Comparison of ENCODE assay signal across 19 mouse cellular contexts in the genomic region with DNA sequence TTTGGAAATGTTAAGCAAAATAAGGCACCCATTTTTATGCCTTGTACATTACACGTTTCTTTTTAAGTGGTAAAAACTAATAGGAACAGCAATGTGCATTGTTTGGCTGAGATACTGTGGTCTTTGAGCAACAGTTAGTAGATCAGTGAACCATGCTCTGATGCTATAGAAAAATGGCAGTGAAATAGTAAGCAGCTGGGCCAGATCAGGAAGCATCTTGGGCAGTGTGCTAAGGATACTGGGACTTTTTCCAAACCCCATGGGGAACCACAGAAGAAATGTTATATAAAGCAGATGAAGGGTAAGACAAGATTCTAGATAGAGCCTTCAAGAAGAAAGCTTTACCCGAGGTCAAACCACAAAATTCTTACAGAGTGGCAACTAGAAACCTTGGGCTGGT.
"Had no signal": no experiment of that assay in that cellular context is flagged by ENCODE, and none has a peak within 500 bp of the region (broad histone marks: within the 10 kb centered on the region; RNA-seq: fewer than 3 reads in every experiment).

No protein-coding gene starts in this region.

- ATAC-seq: liver, postnatal 0 days; midbrain, embryonic 13.5 days; midbrain, embryonic 15.5 days had no signal

- H3K9me3 ChIP-seq: liver, embryonic 13.5 days; liver, embryonic 15.5 days; megakaryocyte, embryonic 14.5 days; midbrain, embryonic 13.5 days; midbrain, embryonic 15.5 days; neural tube, embryonic 12.5 days had no signal

- H3K4me1 ChIP-seq: liver, embryonic 13.5 days; liver, embryonic 15.5 days; megakaryocyte, embryonic 14.5 days; midbrain, embryonic 13.5 days; midbrain, embryonic 15.5 days; neural tube, embryonic 12.5 days had no signal

- H3K36me3 ChIP-seq: liver, embryonic 13.5 days; liver, embryonic 15.5 days; midbrain, embryonic 13.5 days; midbrain, embryonic 15.5 days; neural tube, embryonic 12.5 days had no signal

- H3K4me3 ChIP-seq: liver, embryonic 13.5 days; liver, embryonic 15.5 days; megakaryocyte, embryonic 14.5 days; midbrain, embryonic 13.5 days; midbrain, embryonic 15.5 days; neural tube, embryonic 12.5 days had no signal

- H3K27ac ChIP-seq: liver, embryonic 13.5 days; liver, embryonic 15.5 days; macrophage; midbrain, embryonic 13.5 days; midbrain, embryonic 15.5 days; neural tube, embryonic 12.5 days had no signal

- H3K4me2 ChIP-seq: liver, embryonic 11.5 days; liver, embryonic 13.5 days; liver, embryonic 15.5 days; midbrain, embryonic 11.5 days; midbrain, embryonic 13.5 days; midbrain, embryonic 15.5 days; neural tube, embryonic 12.5 days had no signal

- DNase-seq: liver, embryonic 13.5 days; liver, postnatal 0 days; lung, postnatal 36 days; retina, postnatal 1 day; right cerebral cortex, adult 18-20 months; right cerebral cortex, postnatal 25 days; right cerebral cortex, postnatal 4 days; spleen, adult 18-20 months; thymus, adult 18-20 months; thymus, postnatal 14 days; thymus, postnatal 36 days had no signal

- H3K27me3 ChIP-seq: liver, embryonic 13.5 days; liver, embryonic 15.5 days; midbrain, embryonic 13.5 days; midbrain, embryonic 15.5 days; neural tube, embryonic 12.5 days had no signal

- H3K9ac ChIP-seq: liver, embryonic 13.5 days; liver, embryonic 15.5 days; liver, postnatal 0 days; midbrain, embryonic 13.5 days; midbrain, embryonic 15.5 days; neural tube, embryonic 12.5 days had no signal
